Mouse (Mus musculus) c-Kit-positive CD71-negative TER-119-negative erythroid progenitor cells, embryonic 14.5 days (primary cell): Measurements from ENCODE around the gene Gm21366.
"Not testable (repeated sequence)": the region's sequence is repeated elsewhere in the genome, so short reads cannot be mapped to it uniquely, and the experiment has no call there.

ENCODE experiments used
- DNase-seq: peaks from one replicate; pipeline ENCODE4 v3.0.0-alpha.2; 2013; ENCODE audit warnings: low read depth

Gene Gm21366

GRCm38 (mm10) chrY:22861156-22861555, at the start of gene Gm21366:
Gm21366 (minus strand) TSS chrY:22861256.
- not testable (repeated sequence) for DNase-seq
